Mouse (Mus musculus) gonadal fat pad, adult 2 months (tissue): ENCODE measurements around the gene Mrpl20. TPM values are rescaled to one million over a fixed set of nuclear protein-coding genes. Genes with fewer than 3 reads are reported as not detected.

ENCODE experiments used
- DNase-seq: peaks from one replicate; pipeline ENCODE4 v3.0.0-alpha.2; 2012; ENCODE audit warnings: low read depth
- polyA plus RNA-seq: library from polyadenylated mRNA; depleted of rRNA; stranded (reverse); fragments of >200 nt; gene quantifications from 2 replicates; pipeline ENCODE4 v1.2.3, GENCODE M21; 2012; rRNA removed

The Mrpl20 gene
- polyA plus RNA-seq, 1 experiment = 101 TPM

DNA sequence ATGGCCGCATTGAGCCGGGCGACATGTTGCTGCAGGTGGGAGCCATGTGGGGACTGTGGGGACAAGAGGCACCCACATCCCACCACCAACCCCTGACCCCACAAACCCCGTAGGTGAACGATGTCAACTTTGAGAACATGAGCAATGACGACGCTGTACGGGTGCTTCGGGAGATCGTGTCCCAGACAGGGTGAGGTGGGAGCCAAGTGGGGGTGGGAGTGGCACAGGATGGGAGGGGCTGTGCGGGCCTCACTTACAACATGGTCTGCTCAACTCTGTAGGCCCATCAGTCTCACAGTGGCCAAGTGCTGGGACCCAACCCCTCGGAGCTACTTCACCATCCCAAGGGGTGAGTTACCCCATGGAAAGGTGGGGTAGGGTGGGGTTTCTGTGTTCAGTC lies 52.3 kb downstream of the Mrpl20 start:
- DNase-seq = no peak

DNA sequence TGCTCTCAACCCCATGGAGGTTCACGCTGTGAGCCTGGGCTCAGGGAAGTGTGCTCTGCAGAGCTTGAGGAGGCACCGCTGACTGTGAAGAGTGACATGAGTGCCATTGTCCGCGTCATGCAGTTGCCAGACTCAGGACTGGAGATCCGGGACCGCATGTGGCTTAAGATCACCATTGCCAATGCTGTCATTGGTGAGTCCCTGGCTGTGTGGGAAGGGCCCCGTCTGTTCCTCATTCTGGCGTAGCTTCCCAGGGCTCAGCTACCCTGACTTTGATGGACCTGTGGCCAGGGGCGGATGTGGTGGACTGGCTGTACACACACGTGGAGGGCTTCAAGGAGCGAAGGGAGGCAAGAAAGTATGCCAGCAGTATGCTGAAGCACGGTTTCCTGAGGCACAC lies 53.4 kb downstream of the Mrpl20 start:
- no peak for DNase-seq

DNA sequence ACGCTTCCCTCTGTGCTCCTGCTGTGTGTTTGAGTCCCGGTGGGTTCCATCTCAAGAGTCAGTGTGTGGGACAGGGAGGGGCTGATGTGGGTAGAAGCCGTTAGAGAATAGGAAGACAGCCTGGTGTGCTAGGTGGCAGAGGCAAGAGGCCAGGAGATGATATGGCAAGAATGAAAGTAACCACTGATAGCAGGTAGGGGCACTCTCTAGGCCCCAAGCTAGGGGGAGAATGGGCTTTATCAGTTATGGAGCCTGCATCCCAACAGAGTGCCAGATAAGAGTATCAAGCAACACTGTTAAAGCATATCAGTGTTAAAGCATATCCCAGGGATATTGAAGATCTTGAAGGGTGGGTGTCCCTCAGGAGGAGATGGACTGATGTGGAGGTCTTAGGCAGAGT lies 54.2 kb downstream of the Mrpl20 start:
- no peak for DNase-seq

DNA sequence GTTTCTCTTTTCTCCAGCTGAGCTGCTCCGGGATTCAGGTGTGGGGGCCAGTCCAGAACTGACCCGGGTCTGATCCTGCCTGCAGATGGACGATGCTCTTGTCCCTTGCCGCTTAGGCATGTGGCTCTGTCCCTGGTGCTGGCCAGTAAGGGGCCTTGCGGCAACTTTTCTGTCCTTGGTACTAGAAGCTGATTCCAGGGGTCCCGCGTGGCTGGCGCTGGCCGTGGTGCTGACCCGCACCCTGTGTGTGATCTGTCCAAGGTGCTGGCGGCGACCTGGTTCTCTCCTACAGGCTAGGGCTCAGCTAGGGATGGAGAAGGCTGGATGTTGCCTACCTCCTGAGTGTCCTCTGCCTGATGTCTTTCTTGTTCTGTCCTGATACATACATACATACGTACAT lies 56.6 kb downstream of the Mrpl20 start:
- DNase-seq = no peak

Other genes with a start within 250 kb of the Mrpl20 start
- gene Nadk, start 240.5 kb upstream of the Mrpl20 start, polyA plus RNA-seq = 163 and 200 TPM in 2 replicates
- gene Slc35e2, start 201.5 kb upstream of the Mrpl20 start, polyA plus RNA-seq = 29.2 and 40.0 TPM in 2 replicates
- gene Cdk11b, start 178.0 kb upstream of the Mrpl20 start, polyA plus RNA-seq = 17.2 and 26.3 TPM in 2 replicates
- gene Gm10563, start 157.5 kb upstream of the Mrpl20 start, polyA plus RNA-seq = not detected in 2 replicates
- gene Mmp23, start 149.5 kb upstream of the Mrpl20 start, polyA plus RNA-seq = 58.9 and 64.6 TPM in 2 replicates
- gene Mib2, start 133.7 kb upstream of the Mrpl20 start, polyA plus RNA-seq = 52.9 TPM in 2 replicates
- gene Fndc10, start 108.5 kb upstream of the Mrpl20 start, polyA plus RNA-seq = 35.3 and 39.7 TPM in 2 replicates
- gene Ssu72, start 98.1 kb upstream of the Mrpl20 start, polyA plus RNA-seq = 105 and 122 TPM in 2 replicates
- 0.98 and 1.2 TPM in 2 replicates for gene Tmem240, start 68.1 kb upstream of the Mrpl20 start, polyA plus RNA-seq
- 52.8 and 68.3 TPM in 2 replicates for gene Atad3a, start 41.8 kb upstream of the Mrpl20 start, polyA plus RNA-seq
- gene Vwa1, start 28.2 kb upstream of the Mrpl20 start, polyA plus RNA-seq = 21.2 and 28.0 TPM in 2 replicates
- 2.4 and 4.7 TPM in 2 replicates for gene Tmem88b, start 17.0 kb upstream of the Mrpl20 start, polyA plus RNA-seq
- 1.9 and 2.6 TPM in 2 replicates for gene Ankrd65, start 12.4 kb upstream of the Mrpl20 start, polyA plus RNA-seq
- gene Ccnl2, start 9.6 kb downstream of the Mrpl20 start, polyA plus RNA-seq = 63.7 and 69.3 TPM in 2 replicates
- gene Aurkaip1, start 28.4 kb downstream of the Mrpl20 start, polyA plus RNA-seq = 122 and 145 TPM in 2 replicates
- gene Mxra8, start 36.8 kb downstream of the Mrpl20 start, polyA plus RNA-seq = 156 and 190 TPM in 2 replicates
- 124 and 139 TPM in 2 replicates for gene Dvl1, start 44.5 kb downstream of the Mrpl20 start, polyA plus RNA-seq
- gene Tas1r3, start 60.5 kb downstream of the Mrpl20 start, polyA plus RNA-seq = 0.34 and 0.43 TPM in 2 replicates
- 30.8 and 31.0 TPM in 2 replicates for gene Cptp, start 66.6 kb downstream of the Mrpl20 start, polyA plus RNA-seq
- 33.7 and 36.5 TPM in 2 replicates for gene Ints11, start 66.7 kb downstream of the Mrpl20 start, polyA plus RNA-seq
- gene Pusl1, start 88.9 kb downstream of the Mrpl20 start, polyA plus RNA-seq = 44.0 and 49.9 TPM in 2 replicates
- 27.7 and 28.2 TPM in 2 replicates for gene Acap3, start 88.9 kb downstream of the Mrpl20 start, polyA plus RNA-seq
- 47.7 and 53.3 TPM in 2 replicates for gene Ube2j2, start 141.0 kb downstream of the Mrpl20 start, polyA plus RNA-seq
- 131 and 135 TPM in 2 replicates for gene C1qtnf12, start 159.4 kb downstream of the Mrpl20 start, polyA plus RNA-seq
- gene B3galt6, start 189.8 kb downstream of the Mrpl20 start, polyA plus RNA-seq = 8.8 and 9.6 TPM in 2 replicates
- 119 and 131 TPM in 2 replicates for gene Sdf4, start 190.0 kb downstream of the Mrpl20 start, polyA plus RNA-seq
- gene Tnfrsf4, start 211.0 kb downstream of the Mrpl20 start, polyA plus RNA-seq = 3.5 and 3.8 TPM in 2 replicates
- 3.5 and 3.6 TPM in 2 replicates for gene Tnfrsf18, start 223.3 kb downstream of the Mrpl20 start, polyA plus RNA-seq